Comparison of ENCODE assay signal across 8 mouse cellular contexts in genomic region chr1:185331364-185331763, GRCm38 (mm10). TPM values are rescaled to one million over a fixed set of nuclear protein-coding genes. Genes with fewer than 3 reads are reported as not detected.
A peak's percentile ranks its signal among the peaks of the same experiment; 100 is the strongest.
DNase-seq lines count a peak whose midpoint lies in the region; ATAC-seq and TF ChIP-seq lines count a peak whose summit lies in the region.

No protein-coding gene starts in this region.

- no peaks in the 10 kb centered on the region for H3K9me3 ChIP-seq in intestine, embryonic 14.5 days (ENCODE audit: control insufficient read depth, low read length)
- no peaks in the 10 kb centered on the region for H3K9me3 ChIP-seq in intestine, embryonic 16.5 days (ENCODE audit: control insufficient read depth, low read length)
- H3K9me3 ChIP-seq in hindbrain, embryonic 14.5 days (ENCODE audit: control insufficient read depth, low read length), result no peaks in the 10 kb centered on the region
- H3K9me3 ChIP-seq in midbrain, embryonic 16.5 days (replicated peaks; ENCODE audit: control insufficient read depth, low read length, poor library complexity, severe bottlenecking), result no peaks in the 10 kb centered on the region

- 51% methylated on average over 5 of the region's 5 CpGs for WGBS in intestine, embryonic 14.5 days
- WGBS in intestine, embryonic 16.5 days, result 50% methylated on average over 5 of the region's 5 CpGs
- WGBS in hindbrain, embryonic 14.5 days, result 55% methylated on average over 5 of the region's 5 CpGs
- WGBS in midbrain, embryonic 16.5 days, result 55% methylated on average over 5 of the region's 5 CpGs

- H3K4me3 ChIP-seq in intestine, embryonic 14.5 days (ENCODE audit: low read depth, low read length), result peak overlapping the region; percentile 61; the same call in 1 of the 2 replicates
- no peak overlapping the region for H3K4me3 ChIP-seq in intestine, embryonic 16.5 days (ENCODE audit: low read length)
- H3K4me3 ChIP-seq in cortical plate, adult 2 months (ENCODE audit: insufficient read depth, low read length), result peak overlapping the region; percentile 65; the same call in 1 of the 2 replicates
- peak overlapping the region; percentile 51 for H3K4me3 ChIP-seq in hindbrain, embryonic 14.5 days (replicated peaks; ENCODE audit: low read length)
- no peak overlapping the region for H3K4me3 ChIP-seq in midbrain, embryonic 16.5 days (ENCODE audit: low read depth, low read length)

- peaks cover 21% of the 10 kb centered on the region for H3K4me1 ChIP-seq in intestine, embryonic 14.5 days (replicated peaks; ENCODE audit: control insufficient read depth, insufficient read depth, low read length)
- peaks cover 5% of the 10 kb centered on the region; the same call in 1 of the 2 replicates for H3K4me1 ChIP-seq in intestine, embryonic 16.5 days (ENCODE audit: control insufficient read depth, insufficient read depth, low read length)
- peaks cover 1% of the 10 kb centered on the region; the same call in 1 of the 2 replicates for H3K4me1 ChIP-seq in cortical plate, adult 2 months (ENCODE audit: control insufficient read depth, insufficient read depth, low read length)
- H3K4me1 ChIP-seq in hindbrain, embryonic 14.5 days (replicated peaks; ENCODE audit: control insufficient read depth, insufficient read depth, low read length), result peaks cover 20% of the 10 kb centered on the region
- peaks cover 36% of the 10 kb centered on the region for H3K4me1 ChIP-seq in midbrain, embryonic 16.5 days (ENCODE audit: control insufficient read depth, insufficient read depth, low read length)

- no peak for ATAC-seq in intestine, embryonic 14.5 days (replicated peaks; ENCODE audit: low FRiP score, low TSS enrichment, low read depth)
- no peak for ATAC-seq in intestine, embryonic 16.5 days
- no peak for ATAC-seq in hindbrain, embryonic 14.5 days (ENCODE audit: low FRiP score)
- no peak for ATAC-seq in midbrain, embryonic 16.5 days

- TF ChIP-seq CTCF in cortical plate, adult 2 months (IDR thresholded peaks at IDR 0.05; ENCODE audit: extremely low read depth, insufficient read depth, low read length), result no peak

- H3K4me2 ChIP-seq in intestine, embryonic 14.5 days (ENCODE audit: low read length), result peak overlapping the region; percentile 84
- H3K4me2 ChIP-seq in intestine, embryonic 16.5 days (ENCODE audit: low read depth, low read length), result no peak overlapping the region
- peak overlapping the region; percentile 60 for H3K4me2 ChIP-seq in hindbrain, embryonic 14.5 days (replicated peaks)
- H3K4me2 ChIP-seq in midbrain, embryonic 16.5 days (ENCODE audit: low read length), result peak overlapping the region; percentile 86

- H3K9ac ChIP-seq in intestine, embryonic 14.5 days (ENCODE audit: low read length), result no peak overlapping the region; the same call in 1 of the 2 replicates
- H3K9ac ChIP-seq in intestine, embryonic 16.5 days (ENCODE audit: low read depth, low read length), result no peak overlapping the region
- H3K9ac ChIP-seq in hindbrain, embryonic 14.5 days, result peak overlapping the region; percentile 77
- H3K9ac ChIP-seq in midbrain, embryonic 16.5 days (ENCODE audit: low read depth, low read length), result peak overlapping the region; percentile 25; the same call in 1 of the 2 replicates

- H3K27me3 ChIP-seq in intestine, embryonic 14.5 days (replicated peaks; ENCODE audit: control insufficient read depth, insufficient read depth, low read length), result no peaks in the 10 kb centered on the region
- no peaks in the 10 kb centered on the region for H3K27me3 ChIP-seq in intestine, embryonic 16.5 days (replicated peaks; ENCODE audit: control insufficient read depth, insufficient read depth, low read length)
- H3K27me3 ChIP-seq in hindbrain, embryonic 14.5 days (ENCODE audit: control insufficient read depth, insufficient read depth, low read length), result no peaks in the 10 kb centered on the region
- H3K27me3 ChIP-seq in midbrain, embryonic 16.5 days (ENCODE audit: control insufficient read depth, insufficient read depth, low read depth, low read length), result no peaks in the 10 kb centered on the region

- no peak overlapping the region for H3K27ac ChIP-seq in intestine, embryonic 14.5 days (ENCODE audit: low read depth)
- no peak overlapping the region for H3K27ac ChIP-seq in intestine, embryonic 16.5 days (ENCODE audit: low read length)
- H3K27ac ChIP-seq in cortical plate, adult 2 months (ENCODE audit: insufficient read depth, low read length), result no peak overlapping the region
- H3K27ac ChIP-seq in hindbrain, embryonic 14.5 days, result peak overlapping the region; percentile 94
- no peak overlapping the region; the same call in 1 of the 2 replicates for H3K27ac ChIP-seq in midbrain, embryonic 16.5 days (ENCODE audit: low read length)

- no peak for DNase-seq in intestine, embryonic 14.5 days (ENCODE audit: low spot score)
- no peak for DNase-seq in hindbrain, embryonic 14.5 days (ENCODE audit: low spot score)
- no peak for DNase-seq in ovary, postnatal 10 days (ENCODE audit: low spot score)
- DNase-seq in frontal cortex, postnatal 36 days (ENCODE audit: low spot score in 2 of 2), result no peak
- DNase-seq in B cell, adult 2 months, result no peak

- peaks cover 10% of the 10 kb centered on the region for H3K36me3 ChIP-seq in intestine, embryonic 14.5 days (ENCODE audit: control insufficient read depth, insufficient read depth, low read length)
- no peaks in the 10 kb centered on the region for H3K36me3 ChIP-seq in intestine, embryonic 16.5 days (ENCODE audit: control insufficient read depth, insufficient read depth, low read length)
- peaks cover 4% of the 10 kb centered on the region for H3K36me3 ChIP-seq in hindbrain, embryonic 14.5 days (replicated peaks; ENCODE audit: control insufficient read depth, insufficient read depth)
- H3K36me3 ChIP-seq in midbrain, embryonic 16.5 days (ENCODE audit: control insufficient read depth, insufficient read depth, low read length), result peaks cover 6% of the 10 kb centered on the region; the same call in 1 of the 2 replicates

- TF ChIP-seq POLR2A in cortical plate, adult 2 months (IDR thresholded peaks at IDR 0.05; ENCODE audit: extremely low read depth, insufficient read depth, low read length), result no peak

RNA-seq across cellular contexts. Expression of gene Bpnt1, which starts 0.6 kb away (rescaled TPM):
- polyA plus RNA-seq in intestine, embryonic 14.5 days (2014; fragmentation: Nextera tagmentation; extraction: Ambion mirVana), result 52.3 and 52.6 TPM in 2 replicates
- polyA plus RNA-seq in intestine, embryonic 16.5 days (2015; fragmentation: Nextera tagmentation; extraction: Ambion mirVana), result 345 and 365 TPM in 2 replicates
- polyA plus RNA-seq in cortical plate, adult 2 months (2012; rRNA removed), result 80.6 and 84.8 TPM in 2 replicates
- polyA plus RNA-seq in hindbrain, embryonic 14.5 days (2014; fragmentation: Nextera tagmentation; extraction: Ambion mirVana), result 38.1 and 46.1 TPM in 2 replicates
- polyA plus RNA-seq in midbrain, embryonic 16.5 days (2015; fragmentation: Nextera tagmentation; extraction: Ambion mirVana), result 45.2 and 46.1 TPM in 2 replicates

RNA-seq across cellular contexts. Expression of gene Iars2, which starts 2.2 kb away (rescaled TPM):
- 46.3 and 52.7 TPM in 2 replicates for polyA plus RNA-seq in intestine, embryonic 14.5 days (2014; fragmentation: Nextera tagmentation; extraction: Ambion mirVana)
- polyA plus RNA-seq in intestine, embryonic 16.5 days (2015; fragmentation: Nextera tagmentation; extraction: Ambion mirVana), result 86.6 and 109 TPM in 2 replicates
- polyA plus RNA-seq in cortical plate, adult 2 months (2012; rRNA removed), result 23.7 and 26.1 TPM in 2 replicates
- polyA plus RNA-seq in hindbrain, embryonic 14.5 days (2014; fragmentation: Nextera tagmentation; extraction: Ambion mirVana), result 18.4 and 21.4 TPM in 2 replicates
- polyA plus RNA-seq in midbrain, embryonic 16.5 days (2015; fragmentation: Nextera tagmentation; extraction: Ambion mirVana), result 17.0 and 17.8 TPM in 2 replicates

RNA-seq across cellular contexts. Expression of gene Eprs, which starts 31.5 kb away (rescaled TPM):
- 143 and 149 TPM in 2 replicates for polyA plus RNA-seq in intestine, embryonic 14.5 days (2014; fragmentation: Nextera tagmentation; extraction: Ambion mirVana)
- 118 and 132 TPM in 2 replicates for polyA plus RNA-seq in intestine, embryonic 16.5 days (2015; fragmentation: Nextera tagmentation; extraction: Ambion mirVana)
- 29.2 and 29.4 TPM in 2 replicates for polyA plus RNA-seq in cortical plate, adult 2 months (2012; rRNA removed)
- 142 and 143 TPM in 2 replicates for polyA plus RNA-seq in hindbrain, embryonic 14.5 days (2014; fragmentation: Nextera tagmentation; extraction: Ambion mirVana)
- 128 and 143 TPM in 2 replicates for polyA plus RNA-seq in midbrain, embryonic 16.5 days (2015; fragmentation: Nextera tagmentation; extraction: Ambion mirVana)

Comparison
In these comparisons a context has a peak if more than half of its experiments do, and no peak if none do; other contexts are left out.
1. H3K4me3 ChIP-seq: peak in intestine, embryonic 14.5 days (single experiment), cortical plate, adult 2 months (single experiment) and hindbrain, embryonic 14.5 days (single experiment); none in intestine, embryonic 16.5 days (single experiment) and midbrain, embryonic 16.5 days (single experiment).
2. H3K9ac ChIP-seq: peak in hindbrain, embryonic 14.5 days (single experiment) and midbrain, embryonic 16.5 days (single experiment); none in intestine, embryonic 14.5 days (single experiment) and intestine, embryonic 16.5 days (single experiment).